Comparison of ENCODE assay signal across 8 mouse cellular contexts in genomic region chr8:84722850-84723570, GRCm38 (mm10). TPM values are rescaled to one million over a fixed set of nuclear protein-coding genes. Genes with fewer than 3 reads are reported as not detected.
A peak's percentile ranks its signal among the peaks of the same experiment; 100 is the strongest.
DNase-seq lines count a peak whose midpoint lies in the region; ATAC-seq lines count a peak whose summit lies in the region.

Gene G430095P16Rik, plus strand, starts transcription at chr8:84723007.

- no peaks in the 10 kb centered on the region; the same call in 1 of the 2 replicates for H3K27me3 ChIP-seq in hindbrain, embryonic 16.5 days (replicated peaks; ENCODE audit: control insufficient read depth, insufficient read depth, low read length)
- H3K27me3 ChIP-seq in limb, embryonic 11.5 days (ENCODE audit: control insufficient read depth, insufficient read depth, low read length) = 0 out of 2 replicates have a peak, but pooled peaks cover 3% of the 10 kb centered on the region
- H3K27me3 ChIP-seq in midbrain, embryonic 12.5 days = peaks cover 80% of the 10 kb centered on the region
- no peaks in the 10 kb centered on the region for H3K27me3 ChIP-seq in splenic B cell, adult 2 months (ENCODE audit: control insufficient read depth, insufficient read depth, low read length, poor library complexity, severe bottlenecking)

- H3K4me1 ChIP-seq in hindbrain, embryonic 16.5 days (ENCODE audit: control insufficient read depth, insufficient read depth, low read depth, low read length) = peaks cover 39% of the 10 kb centered on the region
- H3K4me1 ChIP-seq in limb, embryonic 11.5 days (ENCODE audit: control insufficient read depth, insufficient read depth, low read length) = peaks cover 55% of the 10 kb centered on the region
- peaks cover 42% of the 10 kb centered on the region for H3K4me1 ChIP-seq in midbrain, embryonic 12.5 days

- ATAC-seq in hindbrain, embryonic 16.5 days = peak; percentile 71
- peak; percentile 86 for ATAC-seq in limb, embryonic 11.5 days (ENCODE audit: insufficient number of reproducible peaks, low FRiP score, low TSS enrichment, low read depth)
- ATAC-seq in midbrain, embryonic 12.5 days (ENCODE audit: low FRiP score, low read depth) = peak; percentile 78

- H3K36me3 ChIP-seq in hindbrain, embryonic 16.5 days (ENCODE audit: control insufficient read depth, insufficient read depth, low read length) = no peaks in the 10 kb centered on the region
- H3K36me3 ChIP-seq in limb, embryonic 11.5 days (ENCODE audit: control insufficient read depth, insufficient read depth, low read length) = peaks cover 4% of the 10 kb centered on the region; the same call in 1 of the 2 replicates
- peaks cover 4% of the 10 kb centered on the region; the same call in 1 of the 2 replicates for H3K36me3 ChIP-seq in midbrain, embryonic 12.5 days
- H3K36me3 ChIP-seq in splenic B cell, adult 2 months (ENCODE audit: control insufficient read depth, insufficient read depth, low read length, poor library complexity, severe bottlenecking) = no peaks in the 10 kb centered on the region

- H3K9me3 ChIP-seq in hindbrain, embryonic 16.5 days (ENCODE audit: control insufficient read depth, low read length) = no peaks in the 10 kb centered on the region
- no peaks in the 10 kb centered on the region for H3K9me3 ChIP-seq in limb, embryonic 11.5 days (ENCODE audit: control insufficient read depth, low read length)
- no peaks in the 10 kb centered on the region for H3K9me3 ChIP-seq in midbrain, embryonic 12.5 days

- H3K27ac ChIP-seq in hindbrain, embryonic 16.5 days (ENCODE audit: low read depth, low read length) = peak within 1 kb of the TSS; percentile 83
- peak within 1 kb of the TSS; percentile 99 for H3K27ac ChIP-seq in limb, embryonic 11.5 days (replicated peaks; ENCODE audit: low read depth, low read length)
- peak within 1 kb of the TSS; percentile 84 for H3K27ac ChIP-seq in midbrain, embryonic 12.5 days (replicated peaks)

- peak; percentile 49 for DNase-seq in embryo, embryonic 10 days (ENCODE audit: low spot score)
- DNase-seq in embryo, embryonic 9.5 days (ENCODE audit: extremely low spot score) = no peak
- peak; percentile 79 for DNase-seq in c-Kit-negative CD71-positive TER-119-positive erythroid progenitor cells, embryonic 14.5 days (ENCODE audit: low read depth, low spot score)
- peak; percentile 78 for DNase-seq in gastrocnemius, adult 18-20 months (ENCODE audit: low spot score)
- peak; percentile 86 for DNase-seq in limb, embryonic 11.5 days (ENCODE audit: low spot score)
- peak; percentile 50 for DNase-seq in splenic B cell, adult 2 months (ENCODE audit: low read depth, low spot score)

- H3K4me3 ChIP-seq in hindbrain, embryonic 16.5 days (ENCODE audit: low read length) = no peak within 1 kb of the TSS
- H3K4me3 ChIP-seq in limb, embryonic 11.5 days (ENCODE audit: low read depth, low read length) = peak within 1 kb of the TSS; percentile 22
- H3K4me3 ChIP-seq in midbrain, embryonic 12.5 days = no peak within 1 kb of the TSS

- WGBS in hindbrain, embryonic 16.5 days = 17% methylated on average over 10 of the region's 10 CpGs
- 9% methylated on average over 10 of the region's 10 CpGs for WGBS in limb, embryonic 11.5 days
- 18% methylated on average over 10 of the region's 10 CpGs for WGBS in midbrain, embryonic 12.5 days

- peak within 1 kb of the TSS; percentile 26; the same call in 1 of the 2 replicates for H3K4me2 ChIP-seq in hindbrain, embryonic 16.5 days (ENCODE audit: low read length)
- peak within 1 kb of the TSS; percentile 55 for H3K4me2 ChIP-seq in limb, embryonic 11.5 days (ENCODE audit: low read depth, severe bottlenecking)
- H3K4me2 ChIP-seq in midbrain, embryonic 12.5 days (replicated peaks) = peak within 1 kb of the TSS; percentile 15

- H3K9ac ChIP-seq in hindbrain, embryonic 16.5 days (ENCODE audit: low read depth, low read length) = peak within 1 kb of the TSS; percentile 53
- peak within 1 kb of the TSS; percentile 66 for H3K9ac ChIP-seq in limb, embryonic 11.5 days (ENCODE audit: low read length)
- peak within 1 kb of the TSS; percentile 11; the same call in 1 of the 2 replicates for H3K9ac ChIP-seq in midbrain, embryonic 12.5 days (replicated peaks)

RNA-seq across cellular contexts. Expression of gene G430095P16Rik, which starts in this region (rescaled TPM):
- under 1 TPM; 0.34 to 0.45 TPM for total RNA-seq in gastrocnemius, adult 18-20 months (2021)
- 0.82 and 0.89 TPM in 2 replicates for polyA plus RNA-seq in hindbrain, embryonic 16.5 days (2015; fragmentation: Nextera tagmentation; extraction: Ambion mirVana)
- polyA plus RNA-seq in limb, embryonic 11.5 days (2014; fragmentation: Nextera tagmentation; extraction: Ambion mirVana) = 7.7 and 8.6 TPM in 2 replicates
- 2.0 and 2.4 TPM in 2 replicates for polyA plus RNA-seq in midbrain, embryonic 12.5 days (2016; fragmentation: Nextera tagmentation; extraction: Ambion mirVana)

Comparison
In these comparisons a context has a peak if more than half of its experiments do, and no peak if none do; other contexts are left out.
1. Peak in DNase-seq in gastrocnemius, adult 18-20 months; RNA of the gene not detected or under 1 TPM.
2. Peak in ATAC-seq, H3K27ac ChIP-seq, H3K9ac ChIP-seq and H3K4me2 ChIP-seq in hindbrain, embryonic 16.5 days; RNA of the gene not detected or under 1 TPM.
3. H3K9ac ChIP-seq: peak in every context shown above with its lines; median percentile 66 in limb, embryonic 11.5 days; 53 in hindbrain, embryonic 16.5 days; 11 in midbrain, embryonic 12.5 days.